Mouse (Mus musculus) lung, postnatal 0 days (tissue): ENCODE measurements at regions not wholly inside any gene's neighbourhood (a gene's known extent, or its start where the extent isn't known, plus 50 kb on each side); places are given as distances from the start of the nearest gene placed in this dataset.
A peak's percentile ranks its signal among the peaks of the same experiment; 100 is the strongest.

Experiments used
- ATAC-seq: fragments of 200-750 bp; cut with Nextera tagmentation; 2 replicates; pipeline ENCODE4 v1.8.0; 2017; ENCODE audit warnings: moderate library complexity
- DNase-seq: peaks from one replicate; pipeline ENCODE4 v3.0.0-alpha.2; 2016; ENCODE audit warnings: low spot score
- H3K27ac ChIP-seq: fragments of 300-500 bp; sonication (generic); 2 replicates; pipeline ENCODE4 v1.5.1; 2014; ENCODE audit warnings: antibody characterized with exemption, mild to moderate bottlenecking, low read length, mixed read lengths
- H3K27me3 ChIP-seq: fragments of 300-500 bp; sonication (generic); replicated peaks from 2 replicates; pipeline ENCODE4 v1.6.1; 2014; ENCODE audit warnings: low read length, mixed read lengths; ENCODE audit not compliant: insufficient read depth
- H3K36me3 ChIP-seq: fragments of 300-500 bp; sonication (generic); 2 replicates; pipeline ENCODE4 v1.6.1; 2014; ENCODE audit warnings: low read length, mixed read lengths; ENCODE audit not compliant: insufficient read depth
- H3K4me1 ChIP-seq: fragments of 300-500 bp; sonication (generic); 2 replicates; pipeline ENCODE4 v1.6.1; 2014; ENCODE audit warnings: antibody characterized with exemption, low read depth, low read length, mixed read lengths; ENCODE audit not compliant: insufficient read depth
- H3K4me2 ChIP-seq: fragments of 300-500 bp; sonication (generic); replicated peaks from 2 replicates; pipeline ENCODE4 v1.6.1; 2014; ENCODE audit warnings: low read depth, mild to moderate bottlenecking, low read length, moderate library complexity, mixed read lengths
- H3K4me3 ChIP-seq: fragments of 300-500 bp; sonication (generic); 2 replicates; pipeline ENCODE4 v1.5.1; 2014; ENCODE audit warnings: low read depth, low read length
- H3K9ac ChIP-seq: fragments of 300-500 bp; sonication (generic); replicated peaks from 2 replicates; pipeline ENCODE4 v1.6.1; 2014; ENCODE audit warnings: low read depth, mild to moderate bottlenecking
- H3K9me3 ChIP-seq: fragments of 300-500 bp; sonication (generic); 2 replicates; pipeline ENCODE4 v1.6.1; 2016; ENCODE audit warnings: low read length, mixed read lengths
- CTCF ChIP-seq: IDR thresholded peaks from 2 replicates; pipeline ENCODE4 v1.5.1; 2016; ENCODE audit warnings: antibody characterized with exemption, mild to moderate bottlenecking
- EP300 ChIP-seq: IDR thresholded peaks from 2 replicates; pipeline ENCODE4 v1.6.1; 2016; ENCODE audit warnings: antibody characterized with exemption, mild to moderate bottlenecking, control low read depth
- WGBS: fragments of 180-500 bp; shearing (Covaris S2); extraction: QIAGEN DNeasy Blood & Tissue Kit; methylation state at CpG from one replicate; pipeline ENCODE4 v1.1.7; 2014; 5-methylcytosine and 5-hydroxymethylcytosine counted together

DNA sequence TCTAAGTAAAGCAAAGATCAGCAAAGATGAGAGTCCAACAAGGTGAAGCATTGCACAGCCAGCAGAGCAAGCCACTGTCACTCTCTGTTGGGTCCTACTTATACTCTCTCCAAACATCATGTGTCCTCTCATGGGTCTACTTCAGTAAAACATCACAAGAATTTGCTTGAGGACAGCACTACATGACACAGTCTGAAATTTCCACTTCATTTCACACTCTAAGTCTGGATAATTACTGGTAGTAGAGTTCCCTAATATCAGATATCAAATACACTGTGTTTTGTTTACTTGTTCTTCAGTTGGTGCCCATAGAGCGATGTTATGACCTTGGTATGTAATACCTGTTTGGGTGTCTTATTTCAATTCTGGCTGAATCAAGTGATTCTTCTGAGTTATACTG lies 280.7 kb downstream of the Myh15 start:
- H3K36me3 ChIP-seq, result no peaks in the 10 kb centered on the region
- TF ChIP-seq EP300 (no peak), CTCF (no peak)
- H3K27me3 ChIP-seq, result no peaks in the 10 kb centered on the region
- no peak overlapping the region for H3K27ac ChIP-seq
- no peaks in the 10 kb centered on the region for H3K9me3 ChIP-seq
- H3K4me2 ChIP-seq, result no peak overlapping the region
- WGBS, result 100% methylated on average over 1 of the region's 1 CpGs
- DNase-seq (no peak), ATAC-seq (no peak)
- H3K9ac ChIP-seq, result no peak overlapping the region
- H3K4me1 ChIP-seq, result no peaks in the 10 kb centered on the region
- H3K4me3 ChIP-seq, result no peak overlapping the region

DNA sequence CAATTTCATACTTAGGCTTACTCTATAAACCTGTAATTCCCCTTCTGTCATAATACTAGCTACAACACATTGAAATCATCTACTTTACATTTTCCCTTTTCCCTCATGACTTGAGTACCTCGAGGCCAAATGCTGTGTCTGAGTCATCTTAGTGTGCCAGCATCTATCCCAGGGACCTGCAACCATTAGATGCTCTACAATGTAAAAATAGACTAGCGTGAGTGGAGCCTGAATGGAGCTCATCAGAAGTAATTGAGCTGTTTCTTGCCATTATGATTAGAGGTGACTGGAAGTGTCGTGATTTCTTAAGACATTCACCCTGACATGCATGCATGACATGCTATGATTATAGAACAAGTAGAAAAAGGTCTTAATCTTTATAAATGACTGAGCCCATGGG lies 301.1 kb downstream of the Myh15 start:
- H3K27me3 ChIP-seq, result no peaks in the 10 kb centered on the region
- H3K4me3 ChIP-seq, result no peak overlapping the region
- H3K9me3 ChIP-seq, result no peaks in the 10 kb centered on the region
- no peaks in the 10 kb centered on the region for H3K4me1 ChIP-seq
- no peak for DNase-seq
- H3K36me3 ChIP-seq, result no peaks in the 10 kb centered on the region
- H3K4me2 ChIP-seq, result no peak overlapping the region
- no peak overlapping the region for H3K9ac ChIP-seq
- no peak for ATAC-seq
- TF ChIP-seq EP300, result no peak
- TF ChIP-seq CTCF, result no peak
- no peak overlapping the region for H3K27ac ChIP-seq
- WGBS, result 78% methylated on average over 3 of the region's 3 CpGs

DNA sequence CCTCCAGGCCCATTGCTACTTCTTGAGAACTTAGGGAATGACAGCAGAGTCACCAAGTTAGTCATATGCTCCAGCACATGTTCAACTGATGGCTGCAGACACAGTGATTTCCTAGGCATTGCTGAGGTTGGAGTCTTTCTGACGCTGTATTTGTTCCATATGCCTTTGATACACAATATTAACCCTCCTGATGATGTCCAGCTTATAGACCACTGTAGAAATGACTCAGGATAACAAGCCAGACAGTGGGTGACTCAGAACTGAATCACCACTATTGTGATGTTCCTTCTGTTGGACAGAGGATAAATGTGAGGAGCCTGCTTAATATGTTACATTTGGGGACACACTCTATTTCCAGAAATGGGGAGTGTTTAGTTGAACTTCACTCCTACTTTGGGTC lies 304.4 kb downstream of the Myh15 start:
- no peak overlapping the region for H3K27ac ChIP-seq
- H3K4me2 ChIP-seq, result no peak overlapping the region
- 70% methylated on average over 1 of the region's 1 CpGs for WGBS
- H3K36me3 ChIP-seq, result no peaks in the 10 kb centered on the region
- H3K4me3 ChIP-seq, result no peak overlapping the region
- no peaks in the 10 kb centered on the region for H3K9me3 ChIP-seq
- H3K9ac ChIP-seq, result no peak overlapping the region
- H3K4me1 ChIP-seq, result no peaks in the 10 kb centered on the region
- TF ChIP-seq EP300 (no peak), CTCF (no peak)
- no peak for ATAC-seq
- H3K27me3 ChIP-seq, result no peaks in the 10 kb centered on the region
- no peak for DNase-seq

DNA sequence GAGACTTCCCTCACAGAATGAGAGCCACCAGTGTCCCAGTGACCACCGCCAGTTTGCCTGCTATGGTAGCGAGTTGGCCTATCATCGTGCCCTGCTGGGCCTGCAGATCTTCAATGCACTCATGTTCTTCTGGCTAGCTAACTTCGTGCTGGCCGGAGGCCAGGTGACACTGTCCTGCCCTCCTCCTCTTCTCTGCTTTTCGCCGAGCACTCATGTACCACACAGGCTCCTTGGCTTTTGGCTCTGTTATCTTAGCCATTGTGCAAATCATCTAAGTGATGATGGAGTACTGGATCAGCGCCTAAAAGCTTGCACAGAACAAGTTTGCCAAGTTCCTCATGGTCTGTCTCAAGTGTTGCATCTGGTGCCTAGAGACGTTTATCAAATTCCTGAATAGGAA lies 312.2 kb downstream of the Myh15 start:
- peak; percentile 50 for DNase-seq
- peak; percentile 52 for ATAC-seq
- Histone ChIP-seq H3K4me3 (no peak overlapping the region), H3K4me2 (no peak overlapping the region), H3K9me3 (0 out of 2 replicates have a peak, but pooled peaks cover 6% of the 10 kb centered on the region), H3K27ac (no peak overlapping the region), H3K36me3 (no peaks in the 10 kb centered on the region), H3K27me3 (no peaks in the 10 kb centered on the region), H3K9ac (no peak overlapping the region), H3K4me1 (no peaks in the 10 kb centered on the region)
- 42% methylated on average over 9 of the region's 9 CpGs for WGBS
- TF ChIP-seq CTCF, result no peak
- no peak for TF ChIP-seq EP300

DNA sequence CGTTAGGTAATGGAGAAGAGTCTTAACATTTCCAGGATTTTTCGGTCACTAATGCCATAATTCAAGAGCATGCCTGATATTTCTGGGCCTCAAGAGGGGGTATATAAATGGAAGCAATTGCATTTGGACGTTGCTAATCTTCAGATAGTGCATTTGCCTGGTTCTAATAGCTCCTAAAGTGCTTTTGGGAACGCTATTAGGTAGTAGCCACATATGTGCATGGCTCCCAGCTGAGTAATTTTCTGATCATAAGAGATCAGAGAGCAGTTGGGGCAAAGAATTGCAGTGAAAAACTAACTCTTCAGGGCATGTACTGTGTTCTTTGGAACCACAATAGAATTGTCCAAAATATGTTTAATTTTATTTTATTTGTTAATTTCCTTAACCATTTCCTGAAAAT lies 317.8 kb downstream of the Myh15 start:
- no peaks in the 10 kb centered on the region for H3K9me3 ChIP-seq
- H3K4me3 ChIP-seq, result no peak overlapping the region

DNA sequence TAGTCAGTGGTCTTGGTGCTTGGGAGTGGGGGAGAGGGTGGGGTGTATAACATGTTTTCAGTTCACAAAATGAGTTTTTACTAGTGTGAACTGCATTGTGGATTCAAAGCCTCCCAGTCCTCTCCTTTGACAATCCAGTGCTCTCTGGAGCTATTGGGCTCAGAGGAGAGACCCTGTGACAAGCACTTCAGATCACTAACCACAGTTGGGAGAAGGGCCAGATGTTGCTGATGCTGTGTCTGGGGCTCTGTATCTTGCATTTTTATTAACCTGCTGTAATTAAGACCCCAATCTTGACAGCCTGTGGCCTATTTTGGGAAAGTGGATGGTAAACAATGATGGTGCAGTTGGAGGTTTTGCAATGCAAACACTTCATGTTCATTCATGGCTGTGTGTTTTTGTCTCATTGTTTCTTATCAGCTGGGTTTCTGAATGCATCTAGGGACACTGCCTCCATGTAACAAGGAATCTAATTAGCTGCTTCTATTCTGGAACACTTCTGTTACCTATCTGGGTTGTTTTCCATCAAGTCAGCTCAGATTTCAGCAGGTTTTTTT lies 320.0 kb upstream of the Ift57 start:
- DNase-seq (no peak), ATAC-seq (no peak)
- Histone ChIP-seq H3K27ac (no peak overlapping the region), H3K9me3 (no peaks in the 10 kb centered on the region), H3K27me3 (no peaks in the 10 kb centered on the region), H3K4me3 (no peak overlapping the region), H3K4me1 (no peaks in the 10 kb centered on the region), H3K4me2 (no peak overlapping the region), H3K9ac (no peak overlapping the region), H3K36me3 (no peaks in the 10 kb centered on the region)
- TF ChIP-seq EP300, result no peak
- TF ChIP-seq CTCF, result no peak

More for the DNA sequence above, 317.8 kb downstream of the Myh15 start:
- 75% methylated on average over 4 of the region's 4 CpGs for WGBS
- DNase-seq (no peak), ATAC-seq (no peak)
- TF ChIP-seq CTCF, result no peak
- no peak for TF ChIP-seq EP300
- no peak overlapping the region for H3K9ac ChIP-seq
- no peaks in the 10 kb centered on the region for H3K36me3 ChIP-seq
- H3K27ac ChIP-seq, result no peak overlapping the region
- H3K27me3 ChIP-seq, result no peaks in the 10 kb centered on the region
- H3K4me2 ChIP-seq, result no peak overlapping the region
- H3K4me1 ChIP-seq, result no peaks in the 10 kb centered on the region

DNA sequence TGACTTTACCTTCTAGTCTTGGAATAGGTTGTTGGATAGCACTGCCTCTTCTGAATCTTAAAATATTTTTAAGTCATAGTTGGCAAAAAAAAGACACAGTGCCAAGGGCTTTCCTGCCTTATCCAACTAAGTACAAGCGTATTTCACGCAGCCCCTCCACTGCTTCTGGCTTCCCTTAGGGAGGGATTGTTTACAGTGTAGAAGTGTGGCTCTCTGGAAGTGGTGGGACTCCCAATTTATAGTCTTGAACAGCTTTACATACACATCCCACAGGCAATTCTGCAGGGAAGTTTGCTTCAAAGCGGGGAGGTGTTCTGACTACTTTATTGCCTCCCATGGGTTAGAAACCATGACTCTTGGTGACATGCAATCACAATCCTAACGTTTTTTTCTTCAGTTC lies 310.9 kb upstream of the Ift57 start:
- no peak overlapping the region for H3K27ac ChIP-seq
- H3K9ac ChIP-seq, result no peak overlapping the region
- H3K27me3 ChIP-seq, result no peaks in the 10 kb centered on the region
- no peak overlapping the region for H3K4me3 ChIP-seq
- no peak overlapping the region for H3K4me2 ChIP-seq
- ATAC-seq (no peak), DNase-seq (no peak)
- 57% methylated on average over 4 of the region's 4 CpGs for WGBS
- TF ChIP-seq CTCF (no peak), EP300 (no peak)
- H3K4me1 ChIP-seq, result no peaks in the 10 kb centered on the region
- no peaks in the 10 kb centered on the region for H3K9me3 ChIP-seq
- H3K36me3 ChIP-seq, result no peaks in the 10 kb centered on the region
